Mouse (Mus musculus) midbrain, embryonic 16.5 days (tissue): Measurements from ENCODE around the gene Pard6a. TPM values are rescaled to one million over a fixed set of nuclear protein-coding genes. Genes with fewer than 3 reads are reported as not detected.

Experiments
- ATAC-seq: fragments of 200-750 bp; cut with Nextera tagmentation; 2 replicates; pipeline ENCODE4 v1.8.0; 2017; ENCODE audit warnings: moderate TSS enrichment
- H3K27ac ChIP-seq: fragments of 300-500 bp; sonication (generic); 2 replicates; pipeline ENCODE4 v1.5.1; 2014; ENCODE audit warnings: mild to moderate bottlenecking, low read length, mixed read lengths
- H3K27me3 ChIP-seq: fragments of 300-500 bp; sonication (generic); 2 replicates; pipeline ENCODE4 v1.6.1; 2014; ENCODE audit warnings: low read depth, low read length, mixed read lengths; ENCODE audit not compliant: control insufficient read depth, insufficient read depth
- H3K36me3 ChIP-seq: fragments of 300-500 bp; sonication (generic); 2 replicates; pipeline ENCODE4 v1.6.1; 2014; ENCODE audit warnings: mild to moderate bottlenecking, low read length, moderate library complexity, mixed read lengths; ENCODE audit not compliant: control insufficient read depth, insufficient read depth
- H3K4me1 ChIP-seq: fragments of 300-500 bp; sonication (generic); 2 replicates; pipeline ENCODE4 v1.6.1; 2014; ENCODE audit warnings: mild to moderate bottlenecking, low read length, mixed read lengths; ENCODE audit not compliant: control insufficient read depth, insufficient read depth
- H3K4me2 ChIP-seq: fragments of 300-500 bp; sonication (generic); 2 replicates; pipeline ENCODE4 v1.6.1; 2014; ENCODE audit warnings: mild to moderate bottlenecking, low read length, mixed read lengths
- H3K4me3 ChIP-seq: fragments of 300-500 bp; sonication (generic); 2 replicates; pipeline ENCODE4 v1.5.1; 2014; ENCODE audit warnings: low read depth, mild to moderate bottlenecking, low read length, moderate library complexity, mixed read lengths
- H3K9ac ChIP-seq: fragments of 300-500 bp; sonication (generic); 2 replicates; pipeline ENCODE4 v1.6.1; 2014; ENCODE audit warnings: low read depth, low read length, mixed read lengths
- H3K9me3 ChIP-seq: fragments of 300-500 bp; sonication (generic); replicated peaks from 2 replicates; pipeline ENCODE4 v1.6.1; 2014; ENCODE audit warnings: mild to moderate bottlenecking, low read length, mixed read lengths; ENCODE audit not compliant: control insufficient read depth, poor library complexity, severe bottlenecking
- WGBS: fragments of 180-500 bp; shearing (Covaris S2); extraction: QIAGEN DNeasy Blood & Tissue Kit; methylation state at CpG from one replicate; pipeline ENCODE4 v1.1.7; 2014; 5-methylcytosine and 5-hydroxymethylcytosine counted together
- polyA plus RNA-seq: library from polyadenylated mRNA; unstranded; fragments of >200 nt; fragmentation: Nextera tagmentation; extraction: Ambion mirVana; gene quantifications from 2 replicates; pipeline ENCODE4 v1.2.1, GENCODE M21; 2015

Pard6a gene
- polyA plus RNA-seq, 1 experiment from 2014 or later, result 57.9 TPM

DNA sequence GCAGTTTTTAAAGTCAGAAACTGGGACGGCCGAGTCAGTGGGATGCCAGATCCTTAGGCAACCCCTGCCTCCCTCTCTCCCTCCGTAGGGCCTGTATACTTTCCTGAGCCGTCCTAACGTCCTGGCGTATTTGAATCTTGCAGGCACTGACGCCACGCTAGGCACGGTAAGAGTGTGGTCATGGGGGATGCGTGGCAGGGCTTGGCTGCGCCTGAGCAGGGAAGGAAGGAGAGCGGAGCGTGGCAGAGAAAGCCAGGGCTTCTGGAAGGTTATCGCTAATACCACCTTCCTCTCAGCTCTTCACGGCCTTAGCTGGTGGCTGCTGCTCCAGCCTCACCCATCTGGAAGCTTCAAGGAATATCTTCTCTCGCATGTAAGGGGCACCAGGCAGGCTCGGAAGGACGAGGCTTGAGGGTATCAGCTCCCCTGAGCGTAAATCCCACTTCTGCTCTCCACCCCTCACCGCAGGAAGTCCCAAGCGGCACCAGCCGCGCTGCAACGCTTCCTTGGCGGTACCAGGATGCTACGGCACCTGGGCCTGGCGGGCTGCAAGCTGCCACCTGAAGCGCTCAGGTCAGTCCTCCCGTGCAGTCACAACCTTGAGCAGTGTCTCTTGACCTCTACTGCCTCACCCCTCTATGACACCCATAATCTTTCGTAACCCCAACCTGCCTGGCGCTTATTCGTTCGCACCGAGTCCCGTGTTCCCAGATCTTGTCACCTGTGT is 11.5 kb upstream of the Pard6a start:
- Histone ChIP-seq H3K36me3 (no peaks in the 10 kb centered on the region), H3K9me3 (no peaks in the 10 kb centered on the region), H3K9ac (no peak overlapping the region), H3K27me3 (no peaks in the 10 kb centered on the region), H3K4me3 (no peak overlapping the region), H3K27ac (no peak overlapping the region), H3K4me2 (no peak overlapping the region), H3K4me1 (0 out of 2 replicates have a peak, but pooled peaks cover 5% of the 10 kb centered on the region)
- no peak for ATAC-seq
- WGBS, result 59% methylated on average over 35 of the region's 35 CpGs

DNA sequence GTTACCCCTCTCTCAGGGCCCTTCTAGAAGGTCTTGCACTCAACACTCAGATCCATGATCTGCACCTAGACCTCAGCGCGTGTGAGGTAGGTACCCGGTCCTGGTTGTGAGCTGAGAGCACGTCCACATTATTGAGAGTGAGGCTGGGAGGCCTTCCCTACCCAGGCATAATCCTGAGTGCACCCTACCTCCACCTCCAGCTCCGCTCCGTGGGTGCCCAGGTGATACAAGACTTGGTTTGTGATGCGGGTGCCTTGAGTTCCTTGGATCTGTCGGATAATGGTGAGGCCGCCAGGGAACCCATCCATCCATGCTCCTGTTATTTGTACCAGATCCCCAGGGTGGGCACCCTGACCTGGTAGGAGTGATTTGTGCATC is 11.0 kb upstream of the Pard6a start:
- peaks cover 9% of the 10 kb centered on the region for H3K4me1 ChIP-seq
- no peak overlapping the region for H3K27ac ChIP-seq
- no peaks in the 10 kb centered on the region for H3K9me3 ChIP-seq
- no peak overlapping the region for H3K9ac ChIP-seq
- no peak for ATAC-seq
- no peak overlapping the region for H3K4me2 ChIP-seq
- no peak overlapping the region for H3K4me3 ChIP-seq
- no peaks in the 10 kb centered on the region for H3K27me3 ChIP-seq
- WGBS, result 89% methylated on average over 9 of the region's 9 CpGs
- H3K36me3 ChIP-seq, result no peaks in the 10 kb centered on the region

DNA sequence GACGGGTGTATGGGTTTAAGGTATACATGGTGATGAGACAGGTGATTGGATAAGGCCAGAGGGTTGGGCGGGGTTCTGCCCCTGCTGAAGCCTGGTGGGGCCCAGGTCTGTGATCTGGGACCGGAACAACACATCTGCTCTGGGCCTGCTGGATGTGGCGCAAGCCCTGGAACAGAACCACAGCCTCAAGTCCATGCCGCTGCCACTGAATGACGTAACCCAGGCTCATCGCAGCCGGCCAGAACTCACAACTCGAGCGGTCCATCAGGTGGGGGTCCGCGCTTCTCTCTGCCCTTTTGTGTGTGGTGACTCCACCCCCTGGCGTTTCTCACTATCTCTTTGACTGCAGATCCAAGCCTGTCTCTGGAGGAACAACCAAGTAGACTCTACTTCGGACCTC is 10.0 kb upstream of the Pard6a start:
- Histone ChIP-seq H3K36me3 (0 out of 2 replicates have a peak, but pooled peaks cover 3% of the 10 kb centered on the region), H3K9me3 (no peaks in the 10 kb centered on the region), H3K27me3 (no peaks in the 10 kb centered on the region), H3K4me2 (no peak overlapping the region), H3K4me3 (no peak overlapping the region), H3K4me1 (peaks cover 15% of the 10 kb centered on the region), H3K9ac (no peak overlapping the region), H3K27ac (no peak overlapping the region)
- ATAC-seq, result no peak
- 86% methylated on average over 14 of the region's 14 CpGs for WGBS

DNA sequence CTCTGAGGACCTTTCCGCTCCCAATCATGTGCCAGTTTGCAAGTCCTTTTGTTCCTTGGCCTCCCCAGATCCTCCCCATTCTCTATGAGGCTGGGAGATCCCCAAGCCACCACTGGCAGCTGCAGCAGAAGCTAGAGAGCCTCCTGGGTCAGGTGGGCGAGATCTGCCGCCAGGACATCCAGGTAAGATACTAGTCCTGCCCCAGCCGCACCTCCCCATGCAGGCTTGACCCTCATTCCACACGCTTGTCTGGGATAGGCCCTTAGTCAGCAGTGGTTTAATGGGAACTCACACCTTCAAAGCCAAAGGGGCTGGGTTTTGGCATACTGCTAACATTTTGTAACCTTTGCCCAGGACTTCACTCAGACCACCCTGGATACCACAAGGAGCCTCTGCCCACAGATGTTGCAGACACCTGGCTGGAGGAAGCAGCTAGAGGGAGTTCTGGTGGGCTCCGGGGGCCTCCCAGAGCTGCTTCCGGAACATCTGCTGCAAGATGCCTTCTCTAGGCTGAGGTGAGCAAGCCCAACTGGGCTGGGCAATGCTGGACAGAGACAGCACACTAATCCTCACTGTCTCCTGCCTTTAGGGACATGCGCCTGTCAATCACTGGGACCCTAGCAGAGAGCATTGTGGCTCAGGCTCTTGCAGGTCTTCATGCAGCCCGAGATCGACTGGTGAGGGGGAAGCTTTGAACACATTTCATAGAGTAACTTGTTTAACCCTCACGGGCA is 8.3 kb upstream of the Pard6a start:
- no peaks in the 10 kb centered on the region for H3K9me3 ChIP-seq

DNA sequence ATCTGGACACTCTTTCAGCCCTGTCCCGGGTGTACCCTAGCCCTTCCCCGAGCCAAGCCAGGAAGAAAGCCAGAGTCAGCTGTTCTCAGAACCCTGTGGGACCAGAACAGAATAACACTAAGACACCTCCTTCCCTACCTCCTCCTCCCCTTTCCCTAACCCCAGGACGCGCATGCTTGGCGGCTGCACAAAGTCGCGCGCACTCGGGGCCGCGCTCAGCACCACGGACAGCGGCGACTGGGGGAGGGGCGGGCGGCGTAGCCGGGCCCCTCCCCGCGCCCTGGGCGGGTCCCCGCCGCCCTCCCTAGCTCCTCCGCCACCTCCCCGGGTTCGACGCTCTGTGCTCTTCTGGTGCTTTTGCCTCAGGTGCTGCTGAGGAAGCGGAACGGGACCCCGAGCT is 7.3 kb upstream of the Pard6a start:
- WGBS, result 2% methylated on average over 30 of the region's 30 CpGs

More for the DNA sequence above, 8.3 kb upstream of the Pard6a start:
- no peak overlapping the region for H3K27ac ChIP-seq
- no peaks in the 10 kb centered on the region for H3K27me3 ChIP-seq
- H3K4me2 ChIP-seq, result no peak overlapping the region
- H3K4me1 ChIP-seq, result peaks cover 15% of the 10 kb centered on the region
- no peak overlapping the region for H3K4me3 ChIP-seq
- H3K9ac ChIP-seq, result no peak overlapping the region
- WGBS, result 94% methylated on average over 11 of the region's 11 CpGs
- H3K36me3 ChIP-seq, result peaks cover 14% of the 10 kb centered on the region
- ATAC-seq, result no peak

DNA sequence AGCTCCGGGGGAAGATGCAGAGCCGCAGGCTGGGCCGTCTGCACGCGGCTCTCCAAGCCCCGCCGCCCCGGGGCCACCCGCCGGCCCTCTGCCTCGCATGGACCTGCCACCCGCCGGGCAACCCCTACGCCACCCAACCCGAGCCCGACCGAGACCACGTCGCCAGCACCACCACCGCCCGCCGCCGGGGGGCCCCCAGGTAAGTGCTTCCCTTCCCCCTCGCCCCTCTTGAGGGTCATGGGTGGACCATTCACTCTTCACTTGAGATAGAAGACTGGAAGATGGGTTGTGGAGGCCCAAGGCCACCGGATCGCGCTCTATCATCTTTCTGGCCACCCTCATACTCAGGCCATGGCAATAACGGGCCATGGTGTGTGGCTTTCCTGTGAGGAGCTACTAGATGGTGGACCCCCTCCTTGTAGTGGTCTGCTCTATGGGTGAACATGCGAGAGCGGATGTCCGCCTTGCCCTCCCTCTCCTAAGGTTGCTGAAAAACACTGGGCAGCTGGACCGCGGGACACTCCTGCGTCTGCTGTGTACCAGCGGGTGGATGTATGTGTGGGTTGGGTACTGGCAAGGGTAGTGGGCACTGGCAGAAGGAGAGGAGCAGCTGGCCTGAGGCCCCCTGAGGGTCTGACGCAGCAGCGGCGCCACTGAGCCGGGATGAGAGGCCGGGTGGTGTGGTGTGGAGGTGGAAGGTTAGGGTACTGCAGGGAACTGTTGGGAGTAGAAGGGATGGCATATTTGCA is 6.7 kb upstream of the Pard6a start:
- peak; percentile 68 for ATAC-seq
- Histone ChIP-seq H3K36me3 (peaks cover 25% of the 10 kb centered on the region), H3K4me2 (peak overlapping the region; percentile 69), H3K4me1 (peaks cover 15% of the 10 kb centered on the region), H3K4me3 (peak overlapping the region; percentile 59), H3K27ac (peak overlapping the region; percentile 89), H3K9ac (peak overlapping the region; percentile 80), H3K27me3 (no peaks in the 10 kb centered on the region), H3K9me3 (no peaks in the 10 kb centered on the region)
- 7% methylated on average over 28 of the region's 40 CpGs for WGBS

More for the DNA sequence above, 7.3 kb upstream of the Pard6a start:
- H3K36me3 ChIP-seq, result peaks cover 22% of the 10 kb centered on the region
- H3K27me3 ChIP-seq, result no peaks in the 10 kb centered on the region
- peak overlapping the region; percentile 69 for H3K4me2 ChIP-seq
- peak overlapping the region; percentile 89 for H3K27ac ChIP-seq
- peak overlapping the region; percentile 59 for H3K4me3 ChIP-seq
- H3K9ac ChIP-seq, result peak overlapping the region; percentile 80
- H3K9me3 ChIP-seq, result no peaks in the 10 kb centered on the region
- ATAC-seq, result peak; percentile 73
- H3K4me1 ChIP-seq, result peaks cover 15% of the 10 kb centered on the region

DNA sequence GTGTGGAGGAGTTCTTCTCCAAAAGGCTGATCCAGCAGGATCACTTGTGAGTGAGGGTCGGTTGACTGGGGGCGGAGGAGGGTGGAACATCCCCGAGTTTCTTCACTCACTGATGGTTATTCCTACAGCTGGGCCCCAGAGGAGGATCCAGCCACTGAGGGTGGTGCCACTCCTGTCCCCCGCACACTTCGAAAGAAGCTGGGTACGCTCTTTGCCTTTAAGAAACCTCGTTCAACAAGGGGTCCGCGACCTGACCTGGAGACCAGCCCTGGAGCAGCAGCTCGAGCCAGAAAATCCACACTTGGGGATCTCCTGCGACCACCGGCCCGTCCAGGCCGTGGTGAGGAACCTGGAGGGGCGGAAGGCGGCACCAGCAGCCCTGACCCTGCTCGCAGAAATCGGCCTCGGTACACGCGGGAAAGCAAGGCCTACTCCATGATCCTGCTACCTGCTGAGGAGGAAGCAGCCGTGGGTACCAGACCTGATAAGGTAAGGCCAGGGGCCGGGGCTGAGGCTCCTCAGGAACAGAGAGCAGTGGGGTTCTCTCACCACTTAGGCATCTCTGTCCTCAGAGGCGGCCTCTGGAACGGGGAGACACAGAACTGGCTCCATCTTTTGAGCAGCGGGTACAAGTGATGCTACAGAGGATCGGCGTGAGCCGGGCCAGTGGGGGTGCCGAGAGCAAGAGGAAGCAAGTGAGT is 5.7 kb upstream of the Pard6a start:
- peaks cover 23% of the 10 kb centered on the region for H3K4me1 ChIP-seq
- H3K27me3 ChIP-seq, result no peaks in the 10 kb centered on the region
- ATAC-seq, result no peak
- H3K9me3 ChIP-seq, result no peaks in the 10 kb centered on the region
- peak overlapping the region; percentile 89 for H3K27ac ChIP-seq
- H3K4me3 ChIP-seq, result peak overlapping the region; percentile 59
- H3K4me2 ChIP-seq, result peak overlapping the region; percentile 69
- H3K9ac ChIP-seq, result peak overlapping the region; percentile 80
- peaks cover 25% of the 10 kb centered on the region for H3K36me3 ChIP-seq
- 82% methylated on average over 30 of the region's 30 CpGs for WGBS

DNA sequence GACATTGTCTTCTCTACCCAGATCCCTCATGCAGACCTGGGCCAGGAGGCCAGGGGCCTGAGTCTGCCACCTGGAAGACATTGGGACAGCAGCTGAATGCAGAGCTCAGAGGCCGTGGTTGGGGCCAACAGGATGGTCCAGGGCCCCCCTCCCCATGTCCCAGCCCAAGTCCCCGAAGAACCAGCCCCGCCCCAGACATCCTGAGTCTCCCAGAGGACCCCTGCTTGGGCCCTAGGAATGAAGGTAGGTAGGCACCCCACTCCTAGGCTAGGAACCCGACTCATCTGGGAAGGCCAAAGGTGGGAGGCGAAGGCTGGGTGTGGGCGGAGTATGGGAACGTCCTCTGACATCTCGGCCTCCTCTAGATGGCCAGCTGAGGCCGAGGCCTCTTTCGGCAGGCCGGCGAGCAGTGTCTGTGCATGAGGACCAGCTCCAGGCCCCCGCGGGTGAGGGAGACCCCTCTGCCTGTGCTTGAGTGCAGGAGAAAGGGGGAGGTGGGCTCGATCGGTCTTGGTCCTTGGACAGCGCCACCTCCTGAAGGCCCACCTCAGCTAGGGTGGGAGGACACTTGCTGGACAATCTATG is 3.7 kb upstream of the Pard6a start:
- Histone ChIP-seq H3K36me3 (peaks cover 25% of the 10 kb centered on the region), H3K9ac (no peak overlapping the region), H3K27ac (no peak overlapping the region), H3K4me2 (no peak overlapping the region), H3K4me1 (peaks cover 30% of the 10 kb centered on the region), H3K27me3 (no peaks in the 10 kb centered on the region), H3K9me3 (no peaks in the 10 kb centered on the region), H3K4me3 (no peak overlapping the region)
- WGBS, result 93% methylated on average over 17 of the region's 17 CpGs
- no peak for ATAC-seq
